Mouse (Mus musculus): ENCODE data around the gene Sfta2. TPM values are rescaled to one million over a fixed set of nuclear protein-coding genes. Genes with fewer than 3 reads are reported as not detected.

Gene Sfta2
- total and polyA plus RNA-seq, 3 experiments = not detected

- DNase-seq (ENCODE audit: low read depth, low spot score) = no peak
- TF ChIP-seq ZNF384 (IDR thresholded peaks at IDR 0.05; ENCODE audit: low read depth, low read length) = no peak
- TF ChIP-seq POLR2AphosphoS2 (IDR thresholded peaks at IDR 0.05; ENCODE audit: low read length) = no peak
- TF ChIP-seq TCF12 (IDR thresholded peaks at IDR 0.05; ENCODE audit: low read depth, low read length) = no peak
- TF ChIP-seq MAZ (IDR thresholded peaks at IDR 0.05; ENCODE audit: low read depth, low read length) = no peak
- no peak for TF ChIP-seq RCOR1 (IDR thresholded peaks at IDR 0.05; ENCODE audit: low read depth, low read length)
- TF ChIP-seq HCFC1 (IDR thresholded peaks at IDR 0.05; ENCODE audit: low read depth, low read length) = no peak
- TF ChIP-seq ZMIZ1 (IDR thresholded peaks at IDR 0.05; ENCODE audit: low read depth, low read length) = no peak
- TF ChIP-seq POLR2A (IDR thresholded peaks at IDR 0.05; ENCODE audit: control insufficient read depth in 1 of 2, insufficient read depth in 1 of 2, low read depth in 1 of 2, low read length in 2 of 2, poor library complexity in 1 of 2) = no peak
- no peak for TF ChIP-seq USF2 (IDR thresholded peaks at IDR 0.05; ENCODE audit: borderline replicate concordance in 1 of 2, insufficient read depth in 1 of 2, low read depth in 1 of 2, low read length in 2 of 2)
- no peak for TF ChIP-seq KAT2A (conservative IDR thresholded peaks at IDR 0.05; ENCODE audit: low read depth, low read length)
- TF ChIP-seq MAX (IDR thresholded peaks at IDR 0.05; ENCODE audit: low read length) = no peak
- no peak for TF ChIP-seq MAFK (IDR thresholded peaks at IDR 0.05; ENCODE audit: borderline replicate concordance, low read depth, low read length)
- TF ChIP-seq MYC (IDR thresholded peaks at IDR 0.05; ENCODE audit: low read depth, low read length) = no peak
These were observed 9.6 kb upstream of the Sfta2 start for GRCm38 (mm10) chr17:35591731-35592130.

GRCm38 (mm10) chr17:35592131-35592530 is 9.2 kb upstream of the Sfta2 start:
- H3K27me3 ChIP-seq (ENCODE audit: control insufficient read depth in 1 of 2, insufficient read depth in 2 of 2, low read length in 2 of 2) = no peaks in the 10 kb centered on the region; a peak in 2 of 4 replicates
- DNase-seq (ENCODE audit: low read depth, low spot score) = no peak
- H3K9me3 ChIP-seq (replicated peaks; ENCODE audit: insufficient read depth, low read length) = no peaks in the 10 kb centered on the region
- TF ChIP-seq MAFK (IDR thresholded peaks at IDR 0.05; ENCODE audit: borderline replicate concordance, low read depth, low read length) (no peak), MAZ (IDR thresholded peaks at IDR 0.05; ENCODE audit: low read depth, low read length) (no peak), MYC (IDR thresholded peaks at IDR 0.05; ENCODE audit: low read depth, low read length) (no peak), CTCF (IDR thresholded peaks at IDR 0.05 in 2 of 3, conservative IDR thresholded peaks at IDR 0.05 in 1 of 3; ENCODE audit: control insufficient read depth in 1 of 3, insufficient read depth in 1 of 3, low read depth in 2 of 3, low read length in 3 of 3, poor library complexity in 1 of 3, severe bottlenecking in 1 of 3) (no peak), HCFC1 (IDR thresholded peaks at IDR 0.05; ENCODE audit: low read depth, low read length) (no peak), USF1 (IDR thresholded peaks at IDR 0.05; ENCODE audit: low read depth, low read length) (no peak), RCOR1 (IDR thresholded peaks at IDR 0.05; ENCODE audit: low read depth, low read length) (no peak), ZNF384 (IDR thresholded peaks at IDR 0.05; ENCODE audit: low read depth, low read length) (no peak), JUND (IDR thresholded peaks at IDR 0.05; ENCODE audit: low read depth, low read length) (no peak), POLR2AphosphoS5 (IDR thresholded peaks at IDR 0.05; ENCODE audit: borderline replicate concordance, low read depth, low read length) (no peak), SIN3A (IDR thresholded peaks at IDR 0.05; ENCODE audit: low read length) (no peak), ZMIZ1 (IDR thresholded peaks at IDR 0.05; ENCODE audit: low read depth, low read length) (no peak), MXI1 (IDR thresholded peaks at IDR 0.05; ENCODE audit: low read depth, low read length) (no peak), TBP (IDR thresholded peaks at IDR 0.05; ENCODE audit: low read depth, low read length) (no peak), USF2 (IDR thresholded peaks at IDR 0.05; ENCODE audit: borderline replicate concordance in 1 of 2, insufficient read depth in 1 of 2, low read depth in 1 of 2, low read length in 2 of 2) (no peak), UBTF (IDR thresholded peaks at IDR 0.05; ENCODE audit: borderline replicate concordance, insufficient read depth, low read depth, low read length) (no peak)
- no peaks in the 10 kb centered on the region for H3K79me2 ChIP-seq (ENCODE audit: control insufficient read depth, insufficient read depth, low read length, poor library complexity)
- no peak overlapping the region for H3K9ac ChIP-seq (ENCODE audit: control insufficient read depth, low read depth, low read length, poor library complexity, severe bottlenecking)
- no peak overlapping the region for H3K27ac ChIP-seq (ENCODE audit: control insufficient read depth, low read depth, low read length)
- H3K4me1 ChIP-seq (ENCODE audit: control insufficient read depth in 1 of 2, insufficient read depth in 2 of 2, low read length in 2 of 2) = peaks cover 0 to 10% of the 10 kb centered on the region in 2 experiments; a peak in 1 of 4 replicates
- 0 out of 4 replicates have a peak, but pooled peaks cover 0 to 2% of the 10 kb centered on the region in 2 experiments for H3K36me3 ChIP-seq (ENCODE audit: control insufficient read depth in 1 of 2, insufficient read depth in 2 of 2, low read length in 2 of 2)
- no peak overlapping the region for H3K4me3 ChIP-seq (ENCODE audit: control insufficient read depth in 1 of 2, insufficient read depth in 1 of 2, low read depth in 2 of 2, low read length in 2 of 2)

More at GRCm38 (mm10) chr17:35591731-35592130, 9.6 kb upstream of the Sfta2 start:
- Histone ChIP-seq H3K4me1 (ENCODE audit: control insufficient read depth in 1 of 2, insufficient read depth in 2 of 2, low read length in 2 of 2) (peaks cover 0 to 10% of the 10 kb centered on the region in 2 experiments; a peak in 1 of 4 replicates), H3K9me3 (replicated peaks; ENCODE audit: insufficient read depth, low read length) (no peaks in the 10 kb centered on the region), H3K36me3 (ENCODE audit: control insufficient read depth in 1 of 2, insufficient read depth in 2 of 2, low read length in 2 of 2) (0 out of 4 replicates have a peak, but pooled peaks cover 0 to 2% of the 10 kb centered on the region in 2 experiments), H3K9ac (ENCODE audit: control insufficient read depth, low read depth, low read length, poor library complexity, severe bottlenecking) (no peak overlapping the region), H3K79me2 (ENCODE audit: control insufficient read depth, insufficient read depth, low read length, poor library complexity) (no peaks in the 10 kb centered on the region), H3K4me3 (ENCODE audit: control insufficient read depth in 1 of 2, insufficient read depth in 1 of 2, low read depth in 2 of 2, low read length in 2 of 2) (no peak overlapping the region), H3K27me3 (ENCODE audit: control insufficient read depth in 1 of 2, insufficient read depth in 2 of 2, low read length in 2 of 2) (no peaks in the 10 kb centered on the region; a peak in 2 of 4 replicates), H3K27ac (ENCODE audit: control insufficient read depth, low read depth, low read length) (no peak overlapping the region)
